Comparison of ENCODE assay signal across 8 mouse cellular contexts in genomic region chr12:84100604-84101492, GRCm38 (mm10). TPM values are rescaled to one million over a fixed set of nuclear protein-coding genes. Genes with fewer than 3 reads are reported as not detected.
A peak's percentile ranks its signal among the peaks of the same experiment; 100 is the strongest.
DNase-seq lines count a peak whose midpoint lies in the region; ATAC-seq and TF ChIP-seq lines count a peak whose summit lies in the region.
"Not testable (repeated sequence)": the region's sequence is repeated elsewhere in the genome, so short reads cannot be mapped to it uniquely, and the experiment has no call there.

Gene Acot6 (plus strand): TSS chr12:84100654.

- H3K4me3 ChIP-seq in forebrain, embryonic 12.5 days (replicated peaks), result peak within 1 kb of the TSS; percentile 54
- H3K4me3 ChIP-seq in heart, postnatal 0 days (ENCODE audit: low read depth, low read length), result peak within 1 kb of the TSS; percentile 57
- peak within 1 kb of the TSS; percentile 62 for H3K4me3 ChIP-seq in liver, embryonic 12.5 days

- TF ChIP-seq EP300 in heart, postnatal 0 days (IDR thresholded peaks at IDR 0.05; ENCODE audit: low read depth), result not testable (repeated sequence)

- peak; percentile 67 for DNase-seq in CD4-positive, CD25-positive, alpha-beta regulatory T cell, adult 2 months (ENCODE audit: low read depth, low spot score)
- DNase-seq in cerebellum, adult 11 months, result peak; percentile 41
- DNase-seq in heart, postnatal 0 days (ENCODE audit: low spot score), result peak; percentile 43
- peak; percentile 59 for DNase-seq in kidney, postnatal 10 days
- peak; percentile 47 for DNase-seq in splenic B cell, adult 2 months (ENCODE audit: low read depth, low spot score)

- TF ChIP-seq CTCF in heart, postnatal 0 days (IDR thresholded peaks at IDR 0.05; ENCODE audit: low read depth), result not testable (repeated sequence)

- H3K9me3 ChIP-seq in forebrain, embryonic 12.5 days; heart, postnatal 0 days (replicated peaks; ENCODE audit: control insufficient read depth, low read length); liver, embryonic 12.5 days (replicated peaks): not testable (repeated sequence)

- not testable (repeated sequence) for H3K4me1 ChIP-seq in forebrain, embryonic 12.5 days; heart, postnatal 0 days (ENCODE audit: control insufficient read depth, insufficient read depth)
- peaks cover 25% of the 10 kb centered on the region for H3K4me1 ChIP-seq in liver, embryonic 12.5 days

- ATAC-seq in forebrain, embryonic 12.5 days (ENCODE audit: low FRiP score), result peak; percentile 69; the same call in 1 of the 2 replicates
- ATAC-seq in heart, postnatal 0 days (ENCODE audit: insufficient read depth, low read depth), result peak; percentile 74
- ATAC-seq in liver, embryonic 12.5 days, result peak; percentile 67
- ATAC-seq in monocyte, adult 5-6 weeks (replicated peaks; ENCODE audit: insufficient number of reproducible peaks, low FRiP score, low TSS enrichment, poor library complexity, severe bottlenecking), result 0 out of 2 replicates have a peak, but pooled peaks have one; percentile 13

- H3K27me3 ChIP-seq in forebrain, embryonic 12.5 days; heart, postnatal 0 days (ENCODE audit: control insufficient read depth, insufficient read depth, low read length); liver, embryonic 12.5 days (replicated peaks); splenic B cell, adult 2 months (ENCODE audit: control insufficient read depth, insufficient read depth, low read length, poor library complexity, severe bottlenecking): not testable (repeated sequence)

- not testable (repeated sequence) for H3K27ac ChIP-seq in forebrain, embryonic 12.5 days
- peak within 1 kb of the TSS; percentile 13; the same call in 1 of the 2 replicates for H3K27ac ChIP-seq in heart, postnatal 0 days (ENCODE audit: low read depth)
- 0 out of 2 replicates have a peak within 1 kb of the TSS, but pooled peaks have one; percentile 25 for H3K27ac ChIP-seq in liver, embryonic 12.5 days

- WGBS in forebrain, embryonic 12.5 days, result under 1% methylated on average over 75 of the region's 80 CpGs
- WGBS in heart, postnatal 0 days, result 1% methylated on average over 68 of the region's 80 CpGs
- WGBS in liver, embryonic 12.5 days (ENCODE audit: insufficient replicate concordance), result under 1% methylated on average over 78 of the region's 80 CpGs

- not testable (repeated sequence) for H3K36me3 ChIP-seq in forebrain, embryonic 12.5 days (replicated peaks); heart, postnatal 0 days (replicated peaks; ENCODE audit: control insufficient read depth, insufficient read depth, low read length); liver, embryonic 12.5 days; splenic B cell, adult 2 months (ENCODE audit: control insufficient read depth, insufficient read depth, low read length, poor library complexity, severe bottlenecking)

- H3K4me2 ChIP-seq in forebrain, embryonic 12.5 days, result peak within 1 kb of the TSS; percentile 79
- peak within 1 kb of the TSS; percentile 79 for H3K4me2 ChIP-seq in heart, postnatal 0 days (ENCODE audit: low read depth, low read length)
- peak within 1 kb of the TSS; percentile 89 for H3K4me2 ChIP-seq in liver, embryonic 12.5 days

- H3K9ac ChIP-seq in forebrain, embryonic 12.5 days, result peak within 1 kb of the TSS; percentile 66
- H3K9ac ChIP-seq in heart, postnatal 0 days (replicated peaks; ENCODE audit: low read depth, low read length), result peak within 1 kb of the TSS; percentile 65
- H3K9ac ChIP-seq in liver, embryonic 12.5 days, result peak within 1 kb of the TSS; percentile 68

RNA-seq across cellular contexts. Expression of gene Acot6, which starts in this region (rescaled TPM):
- 0.97 and 1.0 TPM in 2 replicates for polyA plus RNA-seq in forebrain, embryonic 12.5 days (2016; fragmentation: Nextera tagmentation; extraction: Ambion mirVana)
- 1.8 and 5.8 TPM in 2 replicates for total RNA-seq in heart, postnatal 0 days (2014; rRNA removed; ENCODE audit: low replicate concordance)
- 1.1 and 1.2 TPM in 2 replicates for polyA plus RNA-seq in heart, postnatal 0 days (2015; fragmentation: Nextera tagmentation; extraction: Ambion mirVana)
- polyA plus RNA-seq in liver, embryonic 12.5 days (2016; fragmentation: Nextera tagmentation; extraction: Ambion mirVana), result 0.48 and 0.54 TPM in 2 replicates
- total RNA-seq in monocyte, adult 5-6 weeks (2017), result 0.10 TPM in 1 of 3 replicates, not detected in the others

Comparison
In these comparisons a context has a peak if more than half of its experiments do, and no peak if none do; other contexts are left out.
1. Peak in ATAC-seq, H3K4me3 ChIP-seq, H3K27ac ChIP-seq, H3K9ac ChIP-seq and H3K4me2 ChIP-seq in liver, embryonic 12.5 days; RNA of the gene not detected or under 1 TPM.
2. Peak in ATAC-seq in monocyte, adult 5-6 weeks; RNA of the gene not detected or under 1 TPM.
3. ATAC-seq: peak in every context shown above with its lines; median percentile 74 in heart, postnatal 0 days; 69 in forebrain, embryonic 12.5 days; 67 in liver, embryonic 12.5 days; 13 in monocyte, adult 5-6 weeks.